Mouse (Mus musculus) neural tube, embryonic 11.5 days (tissue): Measurements from ENCODE around the gene Col11a2. TPM values are rescaled to one million over a fixed set of nuclear protein-coding genes. Genes with fewer than 3 reads are reported as not detected.

Experiments used
- ATAC-seq: fragments of 200-750 bp; cut with Nextera tagmentation; 2 replicates; pipeline ENCODE4 v1.8.0; 2017; ENCODE audit warnings: moderate number of reproducible peaks, mild to moderate bottlenecking, moderate TSS enrichment, moderate library complexity; ENCODE audit not compliant: insufficient read depth, low FRiP score, low TSS enrichment
- DNase-seq: peaks from one replicate; pipeline ENCODE4 v3.0.0-alpha.2; 2015; ENCODE audit warnings: low spot score
- H3K27ac ChIP-seq: fragments of 300-500 bp; sonication (generic); 2 replicates; pipeline ENCODE4 v1.5.1; 2014; ENCODE audit warnings: low read depth, mild to moderate bottlenecking, low read length
- H3K27me3 ChIP-seq: fragments of 300-500 bp; sonication (generic); 2 replicates; pipeline ENCODE4 v1.6.1; 2014; ENCODE audit warnings: mild to moderate bottlenecking, low read length, mixed read lengths; ENCODE audit not compliant: control insufficient read depth, insufficient read depth
- H3K36me3 ChIP-seq: fragments of 300-500 bp; sonication (generic); 2 replicates; pipeline ENCODE4 v1.6.1; 2014; ENCODE audit warnings: mild to moderate bottlenecking, low read length, moderate library complexity, mixed read lengths; ENCODE audit not compliant: control insufficient read depth, insufficient read depth
- H3K4me1 ChIP-seq: fragments of 300-500 bp; sonication (generic); 2 replicates; pipeline ENCODE4 v1.6.1; 2014; ENCODE audit warnings: low read length, mixed read lengths; ENCODE audit not compliant: control insufficient read depth, insufficient read depth
- H3K4me2 ChIP-seq: fragments of 300-500 bp; sonication (generic); 2 replicates; pipeline ENCODE4 v1.6.1; 2014; ENCODE audit warnings: low read depth, mild to moderate bottlenecking, moderate library complexity
- H3K4me3 ChIP-seq: fragments of 300-500 bp; sonication (generic); 2 replicates; pipeline ENCODE4 v1.5.1; 2014; ENCODE audit warnings: low read depth, low read length
- H3K9ac ChIP-seq: fragments of 300-500 bp; sonication (generic); 2 replicates; pipeline ENCODE4 v1.6.1; 2014; ENCODE audit warnings: mild to moderate bottlenecking, low read length
- H3K9me3 ChIP-seq: fragments of 300-500 bp; sonication (generic); 2 replicates; pipeline ENCODE4 v1.6.1; 2016; ENCODE audit warnings: low read length; ENCODE audit not compliant: control insufficient read depth
- WGBS: fragments of 180-500 bp; shearing (Covaris S2); extraction: QIAGEN DNeasy Blood & Tissue Kit; methylation state at CpG from one replicate; pipeline ENCODE4 v1.1.7; 2014; 5-methylcytosine and 5-hydroxymethylcytosine counted together
- polyA plus RNA-seq: library from polyadenylated mRNA; unstranded; fragments of >200 nt; fragmentation: Nextera tagmentation; extraction: Ambion mirVana; gene quantifications from 2 replicates; pipeline ENCODE4 v1.2.1, GENCODE M21; 2014

The Col11a2 gene
- polyA plus RNA-seq, 1 experiment from 2014 or later: 1.5 TPM

DNA sequence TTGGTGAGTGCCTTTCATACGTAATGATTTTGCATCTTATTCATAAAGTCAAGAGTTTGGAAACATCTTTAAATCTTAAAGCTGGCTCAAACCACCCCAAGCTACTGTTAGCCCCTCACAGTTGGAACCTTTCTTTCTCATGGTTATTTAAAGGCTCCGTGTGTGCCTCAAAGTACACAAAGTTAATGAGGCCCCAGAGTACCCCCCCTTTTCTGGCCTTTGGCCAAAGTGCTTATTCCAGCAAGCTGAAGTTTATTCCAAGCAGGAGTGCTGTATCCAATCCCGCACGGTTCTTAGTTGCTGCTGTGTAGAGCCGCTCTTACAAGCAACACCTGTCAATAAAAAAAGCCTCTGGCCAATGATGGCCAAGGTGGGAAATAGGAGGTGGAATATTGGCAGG, 60.3 kb downstream of the Col11a2 start:
- H3K4me3 ChIP-seq: no peak overlapping the region
- DNase-seq (no peak), ATAC-seq (no peak)
- H3K4me1 ChIP-seq: 0 out of 2 replicates have a peak, but pooled peaks cover 4% of the 10 kb centered on the region
- no peak overlapping the region for H3K27ac ChIP-seq
- WGBS: 68% methylated on average over 5 of the region's 5 CpGs
- H3K27me3 ChIP-seq: no peaks in the 10 kb centered on the region
- no peaks in the 10 kb centered on the region for H3K9me3 ChIP-seq
- H3K36me3 ChIP-seq: no peaks in the 10 kb centered on the region
- H3K9ac ChIP-seq: no peak overlapping the region
- no peak overlapping the region for H3K4me2 ChIP-seq

GRCm38 (mm10) chr17:34101185-34101584, 61.9 kb downstream of the Col11a2 start:
- DNase-seq (no peak), ATAC-seq (0 out of 2 replicates have a peak, but pooled peaks have one; percentile 23)
- Histone ChIP-seq H3K27me3 (no peaks in the 10 kb centered on the region), H3K4me3 (no peak overlapping the region), H3K4me1 (0 out of 2 replicates have a peak, but pooled peaks cover 4% of the 10 kb centered on the region), H3K27ac (no peak overlapping the region), H3K9me3 (no peaks in the 10 kb centered on the region), H3K4me2 (no peak overlapping the region; the same call in 1 of the 2 replicates), H3K36me3 (no peaks in the 10 kb centered on the region), H3K9ac (no peak overlapping the region)
- WGBS: 37% methylated on average over 5 of the region's 5 CpGs

DNA sequence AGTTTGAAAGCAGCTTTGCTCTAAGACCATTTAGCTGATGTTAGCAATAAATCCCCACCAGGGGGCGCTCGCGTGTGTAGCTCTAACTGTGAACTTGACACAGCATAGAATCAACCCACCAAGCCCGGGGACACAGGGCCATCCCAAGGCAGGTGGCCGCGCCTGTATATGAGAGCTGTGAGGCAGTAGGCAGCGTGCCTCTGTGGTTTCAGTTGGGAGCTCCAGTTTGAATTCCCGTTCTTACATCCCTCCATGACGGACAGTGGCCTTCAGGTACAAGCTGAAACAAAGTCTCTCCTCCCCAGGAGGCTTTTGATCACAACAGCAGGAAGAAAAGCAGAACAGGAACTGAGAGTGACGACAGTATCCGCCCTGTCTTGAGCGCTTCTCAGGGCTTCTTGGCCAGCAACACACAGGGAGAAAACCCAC, 62.4 kb downstream of the Col11a2 start:
- H3K4me2 ChIP-seq: peak overlapping the region; percentile 28; the same call in 1 of the 2 replicates

GRCm38 (mm10) chr17:34102831-34103230, 63.6 kb downstream of the Col11a2 start:
- DNase-seq (no peak), ATAC-seq (no peak)
- Histone ChIP-seq H3K36me3 (no peaks in the 10 kb centered on the region), H3K4me3 (no peak overlapping the region), H3K4me1 (0 out of 2 replicates have a peak, but pooled peaks cover 4% of the 10 kb centered on the region), H3K9me3 (no peaks in the 10 kb centered on the region), H3K9ac (no peak overlapping the region), H3K4me2 (no peak overlapping the region), H3K27ac (no peak overlapping the region), H3K27me3 (no peaks in the 10 kb centered on the region)
- WGBS: 80% methylated on average over 6 of the region's 6 CpGs

More for the DNA sequence above, 62.4 kb downstream of the Col11a2 start:
- 6% methylated on average over 12 of the region's 12 CpGs for WGBS
- no peaks in the 10 kb centered on the region for H3K27me3 ChIP-seq
- H3K9me3 ChIP-seq: no peaks in the 10 kb centered on the region
- no peak overlapping the region for H3K27ac ChIP-seq
- H3K36me3 ChIP-seq: no peaks in the 10 kb centered on the region
- 0 out of 2 replicates have a peak, but pooled peaks cover 4% of the 10 kb centered on the region for H3K4me1 ChIP-seq
- ATAC-seq: 0 out of 2 replicates have a peak, but pooled peaks have one; percentile 27
- no peak overlapping the region; the same call in 1 of the 2 replicates for H3K9ac ChIP-seq
- 0 out of 2 replicates have a peak overlapping the region, but pooled peaks have one; percentile 8 for H3K4me3 ChIP-seq
- peak; percentile 93 for DNase-seq

DNA sequence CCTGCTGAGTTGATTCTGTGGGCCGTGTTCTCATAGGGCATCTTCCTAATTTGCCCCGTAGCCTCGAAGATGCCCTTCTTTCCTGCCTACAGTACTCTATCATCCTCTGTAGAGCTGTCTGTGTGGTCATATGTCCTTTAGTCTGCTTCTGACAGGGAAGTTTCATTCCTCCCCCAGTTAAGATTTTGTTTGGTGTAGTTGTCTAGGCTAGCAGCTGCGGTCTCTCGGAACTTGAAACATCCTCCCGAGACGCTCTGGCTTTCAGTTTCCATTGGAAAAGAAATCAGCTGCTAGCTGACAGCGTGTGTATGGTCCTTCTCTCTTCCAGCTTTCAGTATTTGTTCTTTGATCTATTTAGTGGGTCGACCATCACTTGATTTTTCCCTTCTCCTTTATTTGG, 65.6 kb downstream of the Col11a2 start:
- Histone ChIP-seq H3K4me1 (0 out of 2 replicates have a peak, but pooled peaks cover 4% of the 10 kb centered on the region), H3K4me3 (no peak overlapping the region), H3K9me3 (no peaks in the 10 kb centered on the region), H3K9ac (no peak overlapping the region), H3K36me3 (no peaks in the 10 kb centered on the region), H3K27me3 (no peaks in the 10 kb centered on the region), H3K27ac (no peak overlapping the region), H3K4me2 (no peak overlapping the region)
- WGBS: 88% methylated on average over 9 of the region's 9 CpGs
- no peak for DNase-seq
- no peak for ATAC-seq

GRCm38 (mm10) chr17:34106555-34106954, 67.3 kb downstream of the Col11a2 start:
- DNase-seq: no peak
- 0 out of 2 replicates have a peak, but pooled peaks cover 2% of the 10 kb centered on the region for H3K4me1 ChIP-seq
- no peaks in the 10 kb centered on the region for H3K27me3 ChIP-seq
- no peak overlapping the region for H3K27ac ChIP-seq
- H3K9me3 ChIP-seq: no peaks in the 10 kb centered on the region
- H3K36me3 ChIP-seq: peaks cover 7% of the 10 kb centered on the region
- WGBS: 87% methylated on average over 7 of the region's 7 CpGs
- ATAC-seq: no peak
- no peak overlapping the region for H3K4me2 ChIP-seq
- H3K4me3 ChIP-seq: no peak overlapping the region
- H3K9ac ChIP-seq: no peak overlapping the region

GRCm38 (mm10) chr17:34107109-34107867, 68.1 kb downstream of the Col11a2 start:
- Histone ChIP-seq H3K27ac (no peak overlapping the region), H3K36me3 (peaks cover 12% of the 10 kb centered on the region), H3K4me2 (no peak overlapping the region), H3K9ac (no peak overlapping the region), H3K9me3 (no peaks in the 10 kb centered on the region), H3K4me1 (no peaks in the 10 kb centered on the region), H3K4me3 (no peak overlapping the region; the same call in 1 of the 2 replicates), H3K27me3 (no peaks in the 10 kb centered on the region)
- no peak for DNase-seq
- WGBS: 84% methylated on average over 7 of the region's 7 CpGs
- no peak for ATAC-seq

DNA sequence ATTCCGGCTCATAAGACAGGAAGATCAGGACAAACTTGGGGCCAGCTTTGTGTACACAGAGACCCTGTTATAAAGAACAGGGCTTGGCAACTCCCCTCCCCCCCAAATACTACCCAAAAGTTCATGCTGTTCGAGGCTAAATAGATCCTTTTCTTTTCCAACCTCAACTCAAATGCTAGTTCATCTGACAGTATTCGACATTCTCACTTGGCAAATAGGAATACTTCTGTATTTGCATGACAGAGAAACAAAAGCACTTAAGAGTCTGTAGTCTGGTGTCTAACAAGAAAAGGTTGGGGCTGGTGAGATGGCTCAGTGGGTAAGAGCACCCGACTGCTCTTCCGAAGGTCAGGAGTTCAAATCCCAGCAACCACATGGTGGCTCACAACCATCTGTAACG, 69.2 kb downstream of the Col11a2 start:
- no peak for DNase-seq
- H3K27ac ChIP-seq: no peak overlapping the region

More for the DNA sequence above, 69.2 kb downstream of the Col11a2 start:
- H3K4me3 ChIP-seq: no peak overlapping the region
- ATAC-seq: no peak
- no peak overlapping the region for H3K9ac ChIP-seq
- no peak overlapping the region for H3K4me2 ChIP-seq
- peaks cover 23% of the 10 kb centered on the region for H3K36me3 ChIP-seq
- WGBS: 78% methylated on average over 5 of the region's 6 CpGs
- H3K27me3 ChIP-seq: no peaks in the 10 kb centered on the region
- H3K9me3 ChIP-seq: no peaks in the 10 kb centered on the region
- H3K4me1 ChIP-seq: no peaks in the 10 kb centered on the region
